Mouse (Mus musculus) heart, embryonic 15.5 days (tissue): ENCODE results near the gene Shc4. TPM values are rescaled to one million over a fixed set of nuclear protein-coding genes. Genes with fewer than 3 reads are reported as not detected.

ENCODE experiments used
- ATAC-seq: fragments of 200-750 bp; cut with Nextera tagmentation; replicated peaks from 2 replicates; pipeline ENCODE4 v1.8.0; 2017; ENCODE audit warnings: low read depth, moderate TSS enrichment; ENCODE audit not compliant: insufficient number of reproducible peaks, insufficient read depth, low FRiP score
- H3K27ac ChIP-seq: fragments of 300-500 bp; sonication (generic); 2 replicates; pipeline ENCODE4 v1.5.1; 2015; ENCODE audit warnings: mild to moderate bottlenecking, inconsistent platforms
- H3K27me3 ChIP-seq: fragments of 300-500 bp; sonication (generic); 2 replicates; pipeline ENCODE4 v1.6.1; 2015; ENCODE audit warnings: inconsistent platforms
- H3K36me3 ChIP-seq: fragments of 300-500 bp; sonication (generic); 2 replicates; pipeline ENCODE4 v1.6.1; 2015; ENCODE audit warnings: mild to moderate bottlenecking, inconsistent platforms
- H3K4me1 ChIP-seq: fragments of 300-500 bp; sonication (generic); replicated peaks from 2 replicates; pipeline ENCODE4 v1.6.1; 2015; ENCODE audit warnings: inconsistent platforms
- H3K4me2 ChIP-seq: fragments of 300-500 bp; sonication (generic); 2 replicates; pipeline ENCODE4 v1.6.1; 2015; ENCODE audit warnings: inconsistent platforms, mild to moderate bottlenecking, moderate library complexity
- H3K4me3 ChIP-seq: fragments of 300-500 bp; sonication (generic); 2 replicates; pipeline ENCODE4 v1.5.1; 2015; ENCODE audit warnings: mild to moderate bottlenecking, inconsistent platforms
- H3K9ac ChIP-seq: fragments of 300-500 bp; sonication (generic); 2 replicates; pipeline ENCODE4 v1.6.1; 2015; ENCODE audit warnings: mild to moderate bottlenecking, inconsistent platforms
- H3K9me3 ChIP-seq: fragments of 300-500 bp; sonication (generic); replicated peaks from 2 replicates; pipeline ENCODE4 v1.6.1; 2016; ENCODE audit warnings: inconsistent platforms
- WGBS: fragments of 180-500 bp; shearing (Covaris S2); methylation state at CpG from one replicate; pipeline ENCODE4 v1.1.7; 2015; ENCODE audit warnings: mixed read lengths; 5-methylcytosine and 5-hydroxymethylcytosine counted together
- polyA plus RNA-seq: library from polyadenylated mRNA; unstranded; fragments of >200 nt; fragmentation: Nextera tagmentation; extraction: Ambion mirVana; gene quantifications from 2 replicates; pipeline ENCODE4 v1.2.1, GENCODE M21; 2015

Shc4 gene
- polyA plus RNA-seq = 1.0 and 1.5 TPM in 2 replicates

DNA sequence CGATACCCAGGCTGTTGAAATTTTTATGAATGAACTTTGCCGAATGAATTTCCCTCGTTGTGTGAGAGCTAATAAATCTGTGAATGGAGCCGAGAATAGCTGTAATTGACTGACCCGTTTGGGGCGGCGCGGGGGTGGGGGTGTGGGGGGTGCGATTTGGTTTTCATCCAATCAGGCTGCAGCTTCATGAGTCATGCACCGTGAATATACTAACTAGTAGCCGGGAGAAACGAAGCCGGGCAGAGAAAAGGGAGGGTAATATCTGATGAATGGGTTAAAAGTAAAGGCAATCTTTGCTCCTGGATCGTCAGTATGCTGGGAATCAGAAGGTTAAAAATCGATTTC is at the start of gene Shc4:
Shc4 (minus strand) TSS at position 63 of the 345 bp plus-strand sequence.
- under 1% methylated on average over 15 of the region's 15 CpGs for WGBS
- Histone ChIP-seq H3K4me3 (peak within 1 kb of the TSS; percentile 52), H3K27ac (no peak within 1 kb of the TSS), H3K4me1 (peaks cover 17% of the 10 kb centered on the region), H3K27me3 (peaks cover 42% of the 10 kb centered on the region), H3K9me3 (no peaks in the 10 kb centered on the region), H3K36me3 (no peaks in the 10 kb centered on the region), H3K9ac (peak within 1 kb of the TSS; percentile 56), H3K4me2 (peak within 1 kb of the TSS; percentile 99)
- ATAC-seq = peak; percentile 42; the same call in 1 of the 2 replicates

GRCm38 (mm10) chr2:125765029-125765428 is 41.1 kb upstream of the Shc4 start:
- no peak overlapping the region for H3K27ac ChIP-seq
- H3K4me1 ChIP-seq = no peaks in the 10 kb centered on the region
- no peak overlapping the region for H3K4me2 ChIP-seq
- no peak overlapping the region for H3K9ac ChIP-seq
- no peaks in the 10 kb centered on the region for H3K27me3 ChIP-seq
- peaks cover 61% of the 10 kb centered on the region for H3K36me3 ChIP-seq
- no peak for ATAC-seq
- no peak overlapping the region for H3K4me3 ChIP-seq
- H3K9me3 ChIP-seq = no peaks in the 10 kb centered on the region
- WGBS = 83% methylated on average over 3 of the region's 3 CpGs

DNA sequence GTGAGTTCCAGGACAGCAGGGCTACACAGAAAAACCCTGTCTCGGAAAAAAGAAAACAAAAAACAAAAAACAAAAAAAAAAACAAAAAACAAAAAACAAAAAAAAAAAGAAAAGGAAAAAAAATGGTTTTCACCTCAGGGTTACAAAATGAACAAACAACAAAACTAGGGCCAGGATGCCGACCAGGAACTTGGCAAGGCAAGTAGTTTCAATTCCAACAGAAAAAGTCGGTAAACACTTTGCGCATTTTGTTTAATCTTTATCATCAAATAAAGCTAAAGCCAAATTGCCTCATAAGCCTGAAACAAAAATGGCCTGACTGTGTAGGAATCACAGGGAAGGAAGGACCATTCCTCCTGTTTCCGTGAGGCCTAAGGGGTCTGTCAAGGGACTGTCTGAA is 40.6 kb upstream of the Shc4 start:
- Histone ChIP-seq H3K4me2 (no peak overlapping the region), H3K36me3 (peaks cover 62% of the 10 kb centered on the region), H3K4me1 (no peaks in the 10 kb centered on the region), H3K27me3 (no peaks in the 10 kb centered on the region), H3K9me3 (no peaks in the 10 kb centered on the region), H3K27ac (no peak overlapping the region), H3K4me3 (no peak overlapping the region), H3K9ac (no peak overlapping the region)
- no peak for ATAC-seq
- 86% methylated on average over 5 of the region's 5 CpGs for WGBS

DNA sequence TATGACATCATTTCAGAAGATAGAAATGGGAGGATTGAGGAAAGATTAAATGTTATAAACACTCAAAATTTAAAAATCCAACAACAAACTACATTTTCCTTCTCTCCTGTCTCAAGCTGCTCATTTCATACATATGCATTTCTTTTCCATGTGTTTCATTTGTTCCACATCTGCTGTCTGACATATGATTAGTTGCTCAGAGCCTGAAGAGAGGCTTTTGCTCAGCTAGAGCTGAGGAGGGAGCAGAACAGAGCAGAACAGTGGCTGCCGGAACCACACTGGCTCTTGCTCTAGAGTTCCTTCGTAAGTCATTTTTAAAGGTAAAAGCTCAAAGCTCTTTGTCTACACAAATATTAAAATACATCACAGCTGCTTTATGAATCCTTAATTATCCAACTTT is 25.4 kb upstream of the Shc4 start:
- H3K9ac ChIP-seq = no peak overlapping the region
- H3K27ac ChIP-seq = no peak overlapping the region
- 96% methylated on average over 2 of the region's 2 CpGs for WGBS
- no peaks in the 10 kb centered on the region for H3K9me3 ChIP-seq
- ATAC-seq = no peak
- no peaks in the 10 kb centered on the region for H3K27me3 ChIP-seq
- H3K4me2 ChIP-seq = no peak overlapping the region
- no peak overlapping the region for H3K4me3 ChIP-seq
- no peaks in the 10 kb centered on the region for H3K4me1 ChIP-seq
- peaks cover 84% of the 10 kb centered on the region for H3K36me3 ChIP-seq

- Histone ChIP-seq H3K9ac (no peak overlapping the region), H3K9me3 (no peaks in the 10 kb centered on the region), H3K4me2 (no peak overlapping the region), H3K27me3 (no peaks in the 10 kb centered on the region), H3K27ac (no peak overlapping the region), H3K4me1 (no peaks in the 10 kb centered on the region), H3K36me3 (peaks cover 47% of the 10 kb centered on the region), H3K4me3 (no peak overlapping the region)
- no peak for ATAC-seq
- WGBS = 83% methylated on average over 6 of the region's 6 CpGs
Measured at GRCm38 (mm10) chr2:125739338-125739737, 15.4 kb upstream of the Shc4 start.

DNA sequence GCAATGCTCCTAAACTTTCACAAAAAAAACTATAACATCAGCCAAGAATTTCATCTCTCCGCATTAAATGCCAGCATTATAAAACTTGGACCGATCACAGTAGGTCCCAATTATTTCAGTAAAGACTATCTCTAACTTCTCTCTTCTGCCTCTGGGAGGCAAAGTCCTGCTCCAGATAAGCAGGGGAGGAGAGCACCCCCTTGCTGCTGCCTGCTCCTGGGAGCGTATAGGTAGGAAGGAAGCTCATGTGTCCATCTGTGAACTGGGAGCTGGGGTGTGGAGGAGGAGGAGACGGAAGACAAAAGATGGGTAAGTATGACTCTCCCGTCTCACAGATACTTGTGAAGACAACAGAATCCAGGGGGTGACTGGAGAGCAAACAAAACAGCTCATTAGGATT is 14.8 kb upstream of the Shc4 start:
- ATAC-seq = no peak
- WGBS = 71% methylated on average over 5 of the region's 5 CpGs

DNA sequence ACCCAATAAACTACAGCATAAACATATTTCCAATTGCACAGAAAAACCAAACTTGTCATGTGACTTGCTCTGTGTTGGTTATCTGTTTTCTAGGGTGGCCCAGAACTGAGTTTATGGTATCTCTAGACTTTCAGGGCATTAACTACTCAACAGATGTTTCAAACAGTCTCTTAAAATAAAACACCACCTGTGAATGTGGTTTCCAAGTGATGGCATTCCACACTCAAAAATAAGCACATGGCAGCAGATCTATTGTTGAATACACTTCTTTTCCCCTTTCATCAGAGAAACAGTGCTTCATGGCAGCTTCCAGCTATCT is 12.0 kb upstream of the Shc4 start:
- Histone ChIP-seq H3K9me3 (no peaks in the 10 kb centered on the region), H3K4me1 (peaks cover 7% of the 10 kb centered on the region; the same call in 1 of the 2 replicates), H3K4me2 (no peak overlapping the region), H3K4me3 (no peak overlapping the region), H3K36me3 (peaks cover 19% of the 10 kb centered on the region), H3K27me3 (no peaks in the 10 kb centered on the region), H3K9ac (no peak overlapping the region), H3K27ac (no peak overlapping the region)
- no peak for ATAC-seq

More for the DNA sequence above, 14.8 kb upstream of the Shc4 start:
- Histone ChIP-seq H3K4me2 (no peak overlapping the region), H3K4me1 (no peaks in the 10 kb centered on the region), H3K4me3 (no peak overlapping the region), H3K9me3 (no peaks in the 10 kb centered on the region), H3K36me3 (peaks cover 41% of the 10 kb centered on the region), H3K27me3 (no peaks in the 10 kb centered on the region), H3K9ac (no peak overlapping the region), H3K27ac (no peak overlapping the region)

GRCm38 (mm10) chr2:125735333-125736024 is 11.5 kb upstream of the Shc4 start:
- 75% methylated on average over 2 of the region's 2 CpGs for WGBS

DNA sequence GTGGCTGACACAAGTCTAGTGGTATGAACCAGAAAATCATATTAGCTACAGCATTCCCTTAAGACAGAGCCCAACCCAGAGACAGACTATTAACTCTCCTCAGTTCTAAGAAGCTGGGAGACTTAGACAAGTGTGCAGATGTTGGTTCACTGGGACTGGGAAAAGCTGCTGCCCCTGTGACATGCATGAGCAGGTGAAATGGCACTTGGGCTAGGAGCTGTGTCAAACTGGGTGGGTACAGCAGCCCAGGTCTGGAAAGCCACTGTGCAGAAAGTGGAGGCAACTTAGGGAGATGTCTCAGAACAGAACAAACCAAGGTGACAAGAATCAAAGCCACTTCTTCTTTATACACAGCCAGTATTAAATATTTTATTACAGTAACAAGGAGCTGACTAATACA is 10.8 kb upstream of the Shc4 start:
- Histone ChIP-seq H3K27ac (no peak overlapping the region), H3K4me2 (no peak overlapping the region), H3K36me3 (peaks cover 9% of the 10 kb centered on the region), H3K27me3 (no peaks in the 10 kb centered on the region), H3K9ac (no peak overlapping the region), H3K4me1 (peaks cover 7% of the 10 kb centered on the region; the same call in 1 of the 2 replicates), H3K9me3 (no peaks in the 10 kb centered on the region), H3K4me3 (no peak overlapping the region)
- no peak for ATAC-seq

More at GRCm38 (mm10) chr2:125735333-125736024, 11.5 kb upstream of the Shc4 start:
- Histone ChIP-seq H3K4me2 (no peak overlapping the region), H3K4me3 (no peak overlapping the region), H3K27me3 (no peaks in the 10 kb centered on the region), H3K36me3 (peaks cover 15% of the 10 kb centered on the region), H3K4me1 (peaks cover 7% of the 10 kb centered on the region; the same call in 1 of the 2 replicates), H3K27ac (no peak overlapping the region), H3K9ac (no peak overlapping the region), H3K9me3 (no peaks in the 10 kb centered on the region)
- no peak for ATAC-seq

- H3K4me2 ChIP-seq = peak overlapping the region; percentile 90
- WGBS = 8% methylated on average over 35 of the region's 35 CpGs
- H3K9me3 ChIP-seq = no peaks in the 10 kb centered on the region
- peaks cover 7% of the 10 kb centered on the region; the same call in 1 of the 2 replicates for H3K4me1 ChIP-seq
- H3K4me3 ChIP-seq = peak overlapping the region; percentile 57
- H3K36me3 ChIP-seq = no peaks in the 10 kb centered on the region
- peak overlapping the region; percentile 77 for H3K9ac ChIP-seq
- ATAC-seq = peak; percentile 92
- H3K27me3 ChIP-seq = no peaks in the 10 kb centered on the region
- H3K27ac ChIP-seq = peak overlapping the region; percentile 71
Measured at GRCm38 (mm10) chr2:125731763-125732560, 8.0 kb upstream of the Shc4 start.

DNA sequence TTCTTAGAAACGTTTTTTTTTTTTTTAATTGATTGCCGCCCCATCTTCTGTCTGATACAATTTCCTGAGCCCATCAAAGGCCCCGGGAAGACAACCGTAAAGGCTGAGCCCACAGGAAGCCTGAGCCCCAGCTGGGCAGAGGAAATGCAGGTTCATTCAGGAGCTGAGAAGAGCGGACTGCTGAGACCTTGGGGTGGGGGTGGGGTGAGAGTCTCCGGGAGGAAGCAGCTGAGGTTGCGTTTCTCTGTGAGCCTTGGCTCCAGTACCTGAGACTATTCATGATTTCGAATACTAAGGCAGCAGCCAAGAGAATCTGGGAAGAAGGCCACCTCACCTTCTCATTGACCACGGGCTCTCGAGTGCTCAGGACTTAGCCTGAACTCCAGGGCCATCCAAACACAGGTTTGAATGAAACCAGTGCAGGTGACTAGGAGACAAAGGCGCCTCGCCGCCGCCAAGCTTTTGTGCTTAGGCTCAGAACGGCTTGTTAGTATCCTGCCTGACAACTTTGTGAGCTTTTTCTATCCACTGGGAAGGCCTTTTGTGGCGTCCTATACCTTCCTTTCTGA is 682 bp upstream of the Shc4 start:
- Histone ChIP-seq H3K27me3 (peaks cover 42% of the 10 kb centered on the region), H3K27ac (no peak overlapping the region), H3K9ac (peak overlapping the region; percentile 9; the same call in 1 of the 2 replicates), H3K4me3 (peak overlapping the region; percentile 52), H3K4me1 (peaks cover 17% of the 10 kb centered on the region), H3K9me3 (no peaks in the 10 kb centered on the region), H3K36me3 (no peaks in the 10 kb centered on the region), H3K4me2 (peak overlapping the region; percentile 99)
- ATAC-seq = no peak
- 4% methylated on average over 16 of the region's 16 CpGs for WGBS
